Mouse (Mus musculus): ENCODE measurements around the gene 9430015G10Rik.

DNA sequence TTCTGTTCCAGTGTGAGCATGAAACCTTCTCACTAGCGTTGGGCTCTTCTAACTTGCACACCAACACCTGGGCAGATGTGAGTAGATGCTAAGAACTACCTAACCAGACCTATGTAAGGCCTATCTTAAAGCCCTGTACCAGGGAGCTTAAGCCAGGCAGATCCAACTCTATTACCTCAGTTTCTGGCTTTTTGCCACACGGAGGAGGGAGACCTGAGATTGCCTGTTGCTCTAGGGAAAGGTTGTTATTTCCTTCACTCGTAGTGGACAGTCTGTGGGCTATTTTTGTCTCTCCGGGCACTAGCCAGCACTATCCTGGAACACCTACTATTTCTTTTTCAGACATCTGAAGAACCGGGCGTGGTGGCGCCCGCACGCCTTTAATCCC lies 45.3 kb upstream of the 9430015G10Rik start:
- TF ChIP-seq CTCF (IDR thresholded peaks at IDR 0.05; ENCODE audit: control insufficient read depth, insufficient read depth, insufficient read length) (no peak), USF1 (IDR thresholded peaks at IDR 0.05; ENCODE audit: low read depth) (no peak), MAX (IDR thresholded peaks at IDR 0.05) (no peak), MYOD1 (IDR thresholded peaks at IDR 0.05; ENCODE audit: control insufficient read depth, insufficient read length, low read depth) (no peak), MYOG (IDR thresholded peaks at IDR 0.05; ENCODE audit: control insufficient read depth, extremely low read depth, insufficient read length) (no peak), FOSL1 (IDR thresholded peaks at IDR 0.05; ENCODE audit: insufficient read depth, low read length, poor library complexity, severe bottlenecking) (no peak)
